Mouse (Mus musculus) cerebellum, adult 9-10 months (tissue): ENCODE measurements at regions not wholly inside any gene's neighbourhood (a gene's known extent, or its start where the extent isn't known, plus 50 kb on each side); places are given as distances from the start of the nearest gene placed in this dataset.

Experiments used
- DNase-seq: peaks from one replicate; pipeline ENCODE4 v3.0.0; 2022

DNA sequence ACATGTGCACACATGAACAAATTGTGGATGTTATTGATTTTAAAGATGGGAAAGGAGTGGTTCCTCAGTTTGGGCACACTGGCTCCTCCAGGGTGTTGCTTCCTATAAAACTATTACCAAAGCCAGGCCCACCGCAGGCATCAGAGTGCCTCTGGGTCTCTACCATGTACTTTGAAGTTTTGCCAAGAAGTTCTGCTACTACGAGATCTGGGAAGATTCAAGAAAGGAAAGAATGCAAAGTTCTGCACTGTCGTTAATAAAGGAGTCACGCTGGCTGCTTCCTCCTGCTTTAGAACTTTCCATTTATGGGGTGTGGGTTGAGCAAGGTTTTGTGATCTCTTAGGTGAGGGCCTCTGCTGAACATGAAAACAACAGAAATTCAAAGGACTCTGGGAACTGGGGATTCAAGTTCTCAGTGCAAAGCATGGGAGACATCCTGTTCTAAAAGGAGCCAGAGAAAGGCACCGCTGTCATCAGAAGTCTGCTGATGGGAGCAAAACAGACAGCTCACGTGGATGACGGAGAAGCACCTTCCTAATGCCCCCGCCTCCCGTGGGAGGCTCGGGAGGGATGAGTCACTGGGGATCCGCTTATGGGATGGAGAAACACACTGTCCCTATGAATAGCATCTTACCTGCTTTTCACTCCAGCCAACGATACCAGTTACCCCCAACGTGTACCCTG is 394.6 kb upstream of the Kazn start:
- no peak for DNase-seq

DNA sequence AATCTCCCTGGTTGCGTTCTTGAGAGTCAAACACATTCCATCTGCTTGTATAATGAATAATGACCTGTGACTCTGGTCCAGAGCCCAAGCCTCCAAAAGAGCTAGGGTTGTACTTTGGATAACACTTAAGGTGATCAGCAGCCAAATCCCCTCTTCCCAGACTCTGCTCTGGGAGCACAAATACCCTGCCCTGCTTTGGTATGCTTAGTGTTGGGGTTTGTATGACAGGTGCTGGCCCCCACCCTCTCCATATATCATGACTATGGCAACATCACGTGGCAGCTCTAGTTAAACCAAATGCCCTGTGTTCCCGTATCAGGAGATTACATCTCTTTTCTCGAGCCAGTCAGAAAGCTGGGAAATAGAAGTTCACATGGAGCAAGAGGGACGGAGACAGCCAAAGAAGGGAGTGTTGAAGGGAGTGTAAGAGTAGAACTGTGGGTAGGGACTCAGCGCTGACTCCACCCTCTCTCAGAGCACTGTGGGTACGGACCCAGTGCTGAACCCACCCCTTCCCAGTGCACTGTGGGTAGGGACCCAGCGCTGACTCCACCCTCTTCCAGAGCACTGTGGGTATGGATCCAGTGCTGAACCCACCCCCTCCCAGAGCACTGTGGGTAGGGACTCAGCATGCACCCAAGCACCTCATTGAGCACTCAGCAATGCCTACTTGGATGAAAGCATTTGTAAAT is 387.4 kb upstream of the Kazn start:
- no peak for DNase-seq

- no peak for DNase-seq
Observed at GRCm38 (mm10) chr4:142625456-142625855, 386.3 kb upstream of the Kazn start.

DNA sequence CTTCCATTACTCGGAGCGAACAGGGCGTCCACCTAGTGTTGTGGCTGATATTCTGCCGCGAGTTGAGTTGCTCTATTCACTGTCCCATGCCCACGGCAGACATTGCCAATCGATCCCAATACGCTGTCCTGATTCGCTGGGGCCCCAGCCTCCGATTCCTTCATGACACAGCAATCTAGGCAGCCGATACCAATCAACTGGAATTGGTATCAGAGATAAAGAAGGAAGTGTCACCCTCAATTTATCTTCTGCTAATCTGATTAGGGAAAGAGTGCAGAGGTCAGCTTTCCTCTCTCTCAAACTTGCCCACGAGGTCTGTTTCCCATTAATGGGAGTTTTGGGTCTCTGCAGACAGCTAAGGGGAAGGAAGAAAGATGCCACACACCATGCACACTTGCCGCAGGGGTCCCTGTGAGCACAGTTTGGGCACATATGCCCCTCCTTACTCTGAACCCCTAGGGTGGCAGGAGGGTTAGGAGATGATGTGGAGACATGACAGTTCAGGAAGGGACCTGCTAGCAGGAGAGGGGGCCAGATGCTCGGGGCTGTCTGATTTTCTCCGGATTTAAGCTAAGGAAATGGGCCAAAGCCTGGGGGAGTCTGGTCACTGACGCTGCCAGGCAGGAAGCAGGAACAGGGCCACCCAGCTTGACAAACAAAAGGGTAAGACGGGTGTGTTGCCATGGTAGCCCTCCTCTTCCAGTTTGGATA is 383.1 kb upstream of the Kazn start:
- peak; percentile 5 for DNase-seq

DNA sequence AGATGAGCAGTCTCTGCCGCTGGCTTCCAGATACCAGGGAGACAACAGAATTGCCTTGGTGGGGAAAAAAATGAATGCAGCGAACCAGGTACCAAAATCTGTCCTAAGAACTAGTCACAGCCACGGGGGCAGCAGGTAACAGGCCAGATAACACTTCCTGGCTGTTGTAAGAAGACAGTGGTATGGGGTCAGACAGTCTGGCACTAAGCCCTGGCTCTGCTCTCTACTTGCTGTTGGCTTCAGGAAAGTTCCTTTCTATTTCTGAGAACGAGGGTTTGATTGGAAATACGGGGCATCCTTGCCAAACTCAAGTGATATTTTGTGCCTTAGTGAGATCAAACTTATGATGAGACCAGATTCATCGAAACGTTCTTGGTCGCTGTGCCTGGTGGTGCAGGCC is 380.2 kb upstream of the Kazn start:
- no peak for DNase-seq

DNA sequence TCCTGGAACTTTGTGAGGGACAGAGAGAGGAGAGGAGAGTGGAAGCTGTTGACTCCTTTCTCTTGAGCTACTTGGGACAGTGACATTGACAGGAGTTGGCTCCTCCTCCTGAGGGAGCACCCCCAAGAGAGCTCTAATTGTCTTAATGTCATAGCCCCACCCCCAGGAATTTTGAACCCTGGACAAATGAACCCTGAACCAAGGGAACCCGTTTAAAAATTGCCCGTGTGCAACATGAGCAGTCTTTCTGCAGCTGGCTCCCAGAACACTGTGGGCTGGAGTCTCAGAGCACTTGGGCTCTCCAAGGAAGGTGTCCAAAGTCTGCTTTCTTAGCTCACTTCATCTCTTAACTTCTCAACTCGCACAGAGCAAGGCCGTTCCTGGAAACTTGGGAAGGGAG is 379.6 kb upstream of the Kazn start:
- no peak for DNase-seq

- DNase-seq: no peak
Observed at GRCm38 (mm10) chr4:142617676-142618075, 378.5 kb upstream of the Kazn start.

DNA sequence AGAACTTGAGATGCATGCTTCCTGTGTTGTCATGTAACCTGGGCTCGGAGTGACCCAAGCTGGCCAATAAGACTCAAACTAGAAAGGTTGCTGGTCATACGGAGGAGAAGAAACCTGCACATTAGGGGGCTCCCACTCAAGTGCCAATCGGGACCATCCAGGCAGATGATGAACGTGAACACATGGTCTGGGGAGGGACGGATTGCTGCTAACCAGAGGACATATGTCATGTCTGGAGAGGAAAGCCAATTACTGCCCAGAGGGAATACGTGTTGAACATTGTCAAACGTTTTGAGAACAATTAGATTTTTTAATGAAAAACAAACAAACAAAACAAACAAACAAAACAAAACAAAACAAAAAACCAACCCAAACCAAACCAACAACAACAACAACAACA is 377.7 kb upstream of the Kazn start:
- no peak for DNase-seq

GRCm38 (mm10) chr4:142605098-142605497 is 365.9 kb upstream of the Kazn start:
- DNase-seq: no peak

- DNase-seq: no peak
Observed at GRCm38 (mm10) chr4:142597214-142597613, 358.0 kb upstream of the Kazn start.

GRCm38 (mm10) chr4:142589084-142589741 is 350.0 kb upstream of the Kazn start:
- DNase-seq: no peak

DNA sequence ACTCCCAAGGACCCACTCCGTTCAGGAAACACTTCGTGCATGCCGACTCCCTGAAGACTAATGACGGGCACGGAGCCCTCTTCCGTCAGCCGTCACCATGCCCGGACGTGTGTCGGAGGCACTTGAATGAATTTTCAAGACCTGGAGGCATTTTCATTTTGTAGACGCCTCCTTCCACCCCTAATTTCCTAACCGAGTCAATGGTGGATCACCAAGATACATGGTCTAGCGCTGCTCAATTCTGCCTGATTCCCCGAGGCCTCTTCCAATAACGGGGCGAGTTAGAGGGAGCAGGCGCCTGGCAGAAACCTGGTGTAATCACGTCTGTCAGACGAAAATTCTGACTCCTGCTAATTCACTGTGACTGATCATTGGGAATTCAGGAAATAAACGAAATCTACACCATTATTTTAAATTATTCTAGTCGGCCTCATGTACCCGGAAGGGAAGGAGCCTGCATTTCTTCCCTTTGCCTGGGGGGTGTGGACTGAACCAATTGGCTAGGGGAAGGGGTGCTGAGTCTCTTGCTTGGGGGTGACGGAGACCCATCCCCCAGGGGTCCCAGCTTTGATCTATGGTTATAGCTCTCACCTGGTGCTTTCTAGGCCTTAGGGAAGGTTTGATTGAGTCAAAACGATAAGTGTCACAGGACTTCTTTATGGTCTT is 349.4 kb upstream of the Kazn start:
- no peak for DNase-seq

DNA sequence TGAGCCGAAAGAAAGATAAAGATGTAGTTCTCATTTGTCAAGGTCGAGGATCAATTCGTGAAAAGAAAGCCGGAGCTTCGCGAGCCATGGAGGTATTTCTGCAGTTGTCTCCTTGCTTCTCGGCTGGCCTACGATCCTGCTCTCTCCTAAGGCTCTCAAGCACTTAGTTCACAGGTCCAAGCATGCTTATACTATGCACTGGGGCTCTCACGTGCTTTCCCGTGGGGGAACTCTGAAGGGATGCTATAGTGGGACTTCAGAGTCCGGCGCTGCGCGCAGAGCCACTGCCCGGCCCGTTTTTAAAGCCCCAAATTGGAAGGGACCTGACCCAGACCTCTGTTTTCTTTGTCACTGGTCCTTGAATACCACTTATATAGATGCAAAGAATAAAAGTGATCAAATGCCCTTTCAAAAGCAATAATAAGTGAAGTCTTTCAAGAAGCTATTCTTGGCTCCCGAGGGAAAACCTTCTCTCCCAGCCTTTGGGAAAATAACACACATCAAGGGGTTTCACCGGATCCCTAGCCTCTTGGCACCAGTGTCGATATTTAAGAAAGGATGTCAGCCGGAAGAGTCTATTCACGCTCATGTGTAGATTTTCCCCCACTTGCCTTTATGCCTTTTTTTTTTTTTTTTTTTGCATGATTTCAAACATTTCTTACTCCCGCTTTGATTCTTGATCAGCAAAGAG is 348.3 kb upstream of the Kazn start:
- DNase-seq: no peak

- DNase-seq: no peak
Observed at GRCm38 (mm10) chr4:142578536-142578935, 339.3 kb upstream of the Kazn start.

DNA sequence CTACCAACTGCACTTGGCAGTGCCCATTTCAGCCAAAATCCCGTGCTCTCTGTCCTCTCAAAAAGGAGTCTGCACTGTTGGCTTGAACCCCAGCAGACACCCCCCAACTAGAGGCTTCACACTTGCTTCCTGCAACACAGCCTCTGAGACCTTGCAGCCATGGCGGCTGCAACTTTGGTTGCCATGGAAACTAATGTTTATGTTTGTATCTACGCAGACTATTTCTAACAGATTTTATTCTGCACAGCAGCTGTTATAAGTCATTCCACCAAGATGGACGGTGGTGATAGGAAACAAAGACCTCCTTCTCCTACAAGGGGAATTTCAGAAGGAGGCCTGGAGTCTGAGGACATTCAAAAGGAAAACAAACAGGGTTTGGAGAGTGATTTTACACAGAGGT is 338.3 kb upstream of the Kazn start:
- no peak for DNase-seq

DNA sequence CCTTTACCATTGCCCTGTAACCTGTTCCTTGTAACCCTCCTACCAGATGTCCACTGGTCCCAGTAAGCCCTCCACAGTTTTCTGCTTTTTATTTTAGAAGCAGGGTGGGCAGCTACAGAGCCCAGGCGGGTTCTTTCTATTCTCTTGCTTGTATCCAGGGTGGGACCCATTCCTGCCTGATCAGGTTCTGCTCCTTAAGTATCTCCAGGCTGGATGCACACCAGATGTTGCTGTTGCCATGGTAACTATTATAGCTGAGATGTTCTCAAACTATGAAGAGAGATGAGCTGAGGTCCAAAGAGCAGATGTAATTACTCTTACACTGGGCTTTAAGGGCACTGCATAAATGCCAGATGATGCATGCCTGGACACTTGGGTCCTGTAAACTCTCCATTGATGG is 335.3 kb upstream of the Kazn start:
- no peak for DNase-seq

DNA sequence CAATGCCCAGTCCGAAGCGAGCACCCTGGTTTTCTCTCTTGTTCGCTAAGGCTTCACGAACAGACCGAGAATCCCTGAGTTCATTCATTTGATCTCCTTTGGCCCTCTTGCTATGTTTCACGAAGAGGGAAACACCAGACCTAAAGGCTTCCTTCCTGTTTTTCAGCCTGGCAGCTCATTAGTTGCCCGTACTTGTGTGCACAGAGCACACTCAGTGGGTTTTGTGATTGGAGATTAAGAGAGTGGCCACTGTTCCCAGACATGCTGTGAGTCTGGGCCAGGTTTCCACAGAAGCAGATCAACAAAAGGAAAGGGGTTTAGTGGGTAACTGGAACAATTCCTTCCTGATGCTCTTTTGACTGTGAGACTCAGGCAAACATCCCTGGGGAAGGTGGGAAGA is 331.5 kb upstream of the Kazn start:
- no peak for DNase-seq

GRCm38 (mm10) chr4:142568556-142568955 is 329.4 kb upstream of the Kazn start:
- no peak for DNase-seq

GRCm38 (mm10) chr4:142554716-142555115 is 315.5 kb upstream of the Kazn start:
- no peak for DNase-seq

DNA sequence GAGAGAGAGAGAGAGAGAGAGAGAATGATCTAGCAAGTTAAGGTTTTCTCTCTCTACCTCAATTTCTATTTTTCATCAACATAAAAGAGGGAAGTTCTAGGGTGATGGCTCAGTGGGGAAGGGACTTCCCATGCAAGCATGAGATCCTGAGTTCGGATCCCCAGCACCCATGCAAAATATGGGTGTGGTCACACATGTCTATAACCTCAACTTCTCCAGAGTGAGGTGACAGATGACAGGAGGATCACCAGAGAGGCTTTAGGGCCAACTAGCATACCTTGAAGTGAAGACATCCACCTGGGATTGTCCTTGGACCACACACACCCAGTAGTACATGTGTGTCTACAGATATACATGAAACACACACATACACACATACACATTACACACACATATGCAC is 306.7 kb upstream of the Kazn start:
- no peak for DNase-seq

- DNase-seq: no peak
Observed at GRCm38 (mm10) chr4:142545187-142545586, 306.0 kb upstream of the Kazn start.

DNA sequence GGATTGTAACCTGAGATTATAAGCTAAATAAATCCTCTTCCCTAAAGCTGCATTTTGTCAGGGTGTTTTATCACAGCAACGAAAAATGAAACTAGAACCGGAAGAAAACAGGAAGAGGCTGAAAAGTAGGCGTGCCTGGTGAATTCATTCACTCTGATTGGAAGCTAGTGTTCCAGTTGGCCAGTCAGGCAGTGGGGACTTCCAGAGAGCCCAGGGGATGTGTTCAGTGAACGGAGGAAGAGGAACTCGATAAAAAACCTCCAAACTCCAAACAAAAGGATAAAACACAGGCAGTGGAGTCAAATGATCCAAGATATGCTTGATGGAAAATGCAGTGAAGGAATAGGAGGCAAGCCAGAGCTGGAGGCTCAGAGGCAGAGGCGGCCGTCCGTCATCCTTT is 305.5 kb upstream of the Kazn start:
- no peak for DNase-seq
